ENCODE assay signal across 15 mouse cellular contexts in genomic region chr12:38586368-38586865, GRCm38 (mm10).
"Had no signal": no experiment of that assay in that cellular context is flagged by ENCODE, and none has a peak within 500 bp of the region (broad histone marks: within the 10 kb centered on the region; RNA-seq: fewer than 3 reads in every experiment).

No protein-coding gene starts in this region.

- H3K27ac ChIP-seq: neural tube, embryonic 15.5 days; stomach, embryonic 15.5 days; stomach, postnatal 0 days had no signal

- H3K4me3 ChIP-seq: neural tube, embryonic 15.5 days; stomach, embryonic 15.5 days had no signal

- H3K27me3 ChIP-seq: neural tube, embryonic 15.5 days; stomach, embryonic 15.5 days had no signal

- H3K9me3 ChIP-seq: neural tube, embryonic 15.5 days; stomach, embryonic 15.5 days had no signal

- DNase-seq: retina, postnatal 1 day; right cerebral cortex, adult 18-20 months; right cerebral cortex, postnatal 14 days; right cerebral cortex, postnatal 25 days; right cerebral cortex, postnatal 4 days; spleen, adult 18-20 months; thymus, adult 18-20 months; thymus, adult 2 months; thymus, postnatal 14 days; thymus, postnatal 25 days; thymus, postnatal 36 days; thymus, postnatal 4 days had no signal

- H3K4me1 ChIP-seq: neural tube, embryonic 15.5 days; stomach, embryonic 15.5 days had no signal

- H3K36me3 ChIP-seq: neural tube, embryonic 15.5 days; stomach, embryonic 15.5 days had no signal

- H3K4me2 ChIP-seq: neural tube, embryonic 15.5 days; stomach, embryonic 15.5 days had no signal

- H3K9ac ChIP-seq: neural tube, embryonic 15.5 days; stomach, embryonic 15.5 days had no signal
